Mouse (Mus musculus): ENCODE results near the gene Syn3. TPM values are rescaled to one million over a fixed set of nuclear protein-coding genes. Genes with fewer than 3 reads are reported as not detected.

The Syn3 gene
- polyA plus RNA-seq, 1 experiment from 2014 or later: 2.1 TPM

DNA sequence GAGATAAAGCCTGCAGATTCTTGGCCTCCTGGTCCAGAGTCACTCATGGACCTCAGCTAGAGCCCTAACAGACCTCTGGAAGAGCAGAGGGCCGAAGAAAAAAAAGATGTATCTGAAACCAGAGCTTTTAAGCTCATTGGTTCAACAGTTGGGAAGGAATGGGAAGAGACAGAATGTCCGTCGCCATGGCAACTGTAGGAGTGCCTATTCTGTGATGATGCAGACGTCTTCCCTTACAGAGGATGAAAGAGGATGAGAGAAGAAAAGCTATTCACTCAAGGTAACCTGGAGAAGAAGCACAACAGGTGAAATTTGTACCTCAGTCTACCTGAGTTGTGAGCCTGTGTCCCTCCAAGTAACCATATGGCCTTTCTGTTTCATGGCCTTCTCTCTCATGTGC is 242.5 kb downstream of the Syn3 start:
- no peak for TF ChIP-seq CTCF (IDR thresholded peaks at IDR 0.05)
- in situ Hi-C loops (cut with MboI; ENCODE audit: low pct_unique_long_range_greater_than_20kb): no loop called here
- POLR2A ChIA-PET: interaction anchor here (0.6 kb wide), 1 partner anchor 208 kb away, joined by 5 read pairs; no protein-coding TSS in a partner anchor
- no peaks in the 10 kb centered on the region for H3K27me3 ChIP-seq
- DNase-seq (ENCODE audit: low read depth, low spot score) (no peak), ATAC-seq (no peak)
- CTCF ChIA-PET: interaction anchor here (0.8 to 1.2 kb wide), 4 partner anchors 9 to 35 kb away, joined by 3 read pairs; no protein-coding TSS in a partner anchor

DNA sequence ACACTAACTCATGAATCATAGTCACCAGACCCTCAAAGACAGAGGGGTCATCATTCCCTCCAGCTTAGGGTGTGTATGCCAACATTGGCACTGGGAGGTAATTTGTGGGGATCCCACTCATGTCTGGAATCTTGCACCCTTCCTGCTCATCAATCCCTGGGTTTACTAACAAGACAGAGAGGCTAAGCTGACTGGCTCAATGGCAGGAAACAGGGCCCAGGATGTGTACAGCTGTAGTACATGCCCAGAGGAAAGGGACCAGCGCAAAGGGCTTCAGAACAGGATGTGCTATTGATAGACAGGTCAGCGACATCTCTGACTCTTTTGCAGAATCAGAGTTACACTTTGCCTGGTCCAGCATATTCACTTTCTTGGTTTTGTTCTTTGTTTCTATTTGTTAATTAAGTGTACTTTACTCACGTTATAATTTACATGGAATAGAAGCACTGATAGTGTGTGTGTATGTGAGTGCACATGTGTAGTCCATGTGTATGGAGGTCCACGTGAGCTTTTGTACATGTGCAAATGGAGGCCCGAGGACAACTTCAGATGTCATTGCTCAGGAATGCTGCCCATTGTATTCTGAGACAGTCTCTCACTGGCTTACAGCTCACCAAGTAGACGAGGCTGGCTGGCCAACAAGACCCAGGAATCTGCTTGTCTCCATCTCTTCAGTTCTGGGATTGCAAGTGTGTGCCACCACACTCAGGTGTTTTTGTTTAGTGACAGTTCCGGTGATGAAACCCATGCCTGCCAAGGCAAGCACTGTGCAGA is 248.4 kb downstream of the Syn3 start:
- in situ Hi-C loops (cut with MboI; ENCODE audit: low pct_unique_long_range_greater_than_20kb): no loop called here
- POLR2A ChIA-PET: interaction anchor here (1.5 to 1.6 kb wide), 2 partner anchors 30 to 51 kb away, joined by 4 to 5 read pairs; no protein-coding TSS in a partner anchor

DNA sequence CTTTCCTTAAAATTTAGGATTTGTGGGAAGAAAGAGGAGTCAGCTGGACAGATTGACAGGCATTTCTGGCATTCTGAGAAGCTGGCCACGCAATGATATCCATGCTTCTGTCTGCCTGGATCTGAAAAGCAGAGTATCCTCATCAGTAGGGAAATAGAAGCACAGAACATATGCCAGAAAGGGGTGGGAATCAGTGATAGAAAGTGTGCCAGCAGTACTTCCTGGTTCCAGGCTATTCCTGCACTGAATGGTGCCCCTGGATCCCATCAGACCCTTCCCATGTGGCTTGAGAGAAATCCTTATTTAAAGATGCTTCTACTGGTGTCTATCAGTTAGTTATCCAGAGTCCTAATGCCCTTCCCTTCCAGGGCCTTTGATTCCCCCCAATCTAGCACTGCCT is 249.4 kb downstream of the Syn3 start:
- in situ Hi-C loops (cut with MboI; ENCODE audit: low pct_unique_long_range_greater_than_20kb): no loop called here
- no peak for DNase-seq (ENCODE audit: low read depth, low spot score)
- no peak for ATAC-seq
- TF ChIP-seq CTCF (IDR thresholded peaks at IDR 0.05): no peak
- H3K27me3 ChIP-seq: no peaks in the 10 kb centered on the region
- ChIA-PET POLR2A (interaction anchor here (1.5 to 1.6 kb wide), 2 partner anchors 29 to 52 kb away, joined by 4 to 5 read pairs; no protein-coding TSS in a partner anchor), CTCF (interaction anchor here (0.7 to 1.7 kb wide), 4 partner anchors 11 to 26 kb away, joined by 4 to 6 read pairs (median 4); no protein-coding TSS in a partner anchor)

More for the DNA sequence above, 248.4 kb downstream of the Syn3 start:
- no peak for DNase-seq (ENCODE audit: low read depth, low spot score)
- CTCF ChIA-PET: interaction anchor here (0.7 to 1.7 kb wide), 5 partner anchors 9 to 27 kb away, joined by 4 to 6 read pairs (median 5); no protein-coding TSS in a partner anchor
- ATAC-seq: peak; percentile 44
- no peak for TF ChIP-seq CTCF (IDR thresholded peaks at IDR 0.05)
- H3K27me3 ChIP-seq: no peaks in the 10 kb centered on the region

DNA sequence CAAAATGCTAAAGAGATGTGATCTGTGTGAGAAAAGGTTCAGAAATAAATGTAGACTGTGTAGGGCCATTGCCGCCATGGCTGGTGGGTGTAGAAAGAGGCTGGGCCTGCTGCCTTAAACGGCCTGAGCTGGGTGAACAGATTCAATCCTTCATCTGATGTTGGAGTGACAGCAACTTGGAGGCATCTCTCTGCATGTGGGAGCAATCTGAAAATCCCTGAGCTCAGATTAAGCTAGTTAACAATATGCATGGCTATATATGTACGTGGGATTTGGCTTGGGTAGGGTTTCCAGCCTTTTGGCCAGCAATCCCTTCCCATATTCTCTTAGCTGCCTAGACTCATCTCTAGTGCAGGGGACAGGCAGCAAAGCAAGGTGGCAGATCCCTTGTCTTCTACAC is 249.9 kb downstream of the Syn3 start:
- ChIA-PET POLR2A (interaction anchor here (1.0 kb wide), 2 partner anchors 18 to 52 kb away, joined by 4 to 5 read pairs; partner anchors contain the start of gene Timp3), CTCF (interaction anchor here (1.5 to 1.7 kb wide), 2 partner anchors 11 to 18 kb away, joined by 4 to 5 read pairs; no protein-coding TSS in a partner anchor)
- no peaks in the 10 kb centered on the region for H3K27me3 ChIP-seq
- ATAC-seq: no peak
- in situ Hi-C loops (cut with MboI; ENCODE audit: low pct_unique_long_range_greater_than_20kb): no loop called here
- TF ChIP-seq CTCF (IDR thresholded peaks at IDR 0.05): no peak
- no peak for DNase-seq (ENCODE audit: low read depth, low spot score)

DNA sequence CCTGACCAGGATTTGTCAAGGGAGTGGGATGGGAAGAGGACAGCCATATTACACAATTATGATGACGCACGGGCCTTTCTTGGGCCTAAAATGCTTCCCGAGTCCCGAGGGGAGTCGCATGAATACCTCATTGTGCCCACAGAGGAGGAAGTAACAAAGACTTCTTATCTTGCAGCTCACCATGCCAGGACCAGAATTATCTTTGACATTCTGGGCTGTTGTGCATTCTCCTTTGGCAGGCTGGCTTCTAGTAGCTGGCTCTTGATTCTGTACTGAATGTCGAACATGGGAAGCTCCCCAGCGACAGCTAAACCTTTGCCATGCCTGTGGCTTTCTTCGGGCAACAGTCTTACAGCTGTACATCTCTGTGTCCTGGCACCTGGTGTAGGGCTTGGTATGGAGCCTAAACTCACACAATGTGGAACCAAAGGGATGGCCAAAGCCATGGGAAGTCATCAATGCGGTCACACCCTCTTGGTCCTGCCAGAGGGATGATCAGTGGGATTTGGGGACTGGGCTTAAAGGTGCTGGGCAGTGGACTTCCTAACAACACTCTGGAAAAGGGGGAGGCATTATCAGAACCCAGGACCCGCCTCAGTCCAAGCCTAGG is 250.5 kb downstream of the Syn3 start:
- ATAC-seq: no peak
- DNase-seq (ENCODE audit: low read depth, low spot score): no peak
- in situ Hi-C loops (cut with MboI; ENCODE audit: low pct_unique_long_range_greater_than_20kb): no loop called here
- CTCF ChIA-PET: interaction anchor here (0.9 to 1.5 kb wide), 3 partner anchors 12 to 51 kb away, joined by 3 to 4 read pairs (median 3); no protein-coding TSS in a partner anchor
- POLR2A ChIA-PET: interaction anchor here (1.0 kb wide), 2 partner anchors 17 to 52 kb away, joined by 4 to 5 read pairs; partner anchors contain the start of gene Timp3
- TF ChIP-seq CTCF (IDR thresholded peaks at IDR 0.05): no peak
- H3K27me3 ChIP-seq: no peaks in the 10 kb centered on the region

DNA sequence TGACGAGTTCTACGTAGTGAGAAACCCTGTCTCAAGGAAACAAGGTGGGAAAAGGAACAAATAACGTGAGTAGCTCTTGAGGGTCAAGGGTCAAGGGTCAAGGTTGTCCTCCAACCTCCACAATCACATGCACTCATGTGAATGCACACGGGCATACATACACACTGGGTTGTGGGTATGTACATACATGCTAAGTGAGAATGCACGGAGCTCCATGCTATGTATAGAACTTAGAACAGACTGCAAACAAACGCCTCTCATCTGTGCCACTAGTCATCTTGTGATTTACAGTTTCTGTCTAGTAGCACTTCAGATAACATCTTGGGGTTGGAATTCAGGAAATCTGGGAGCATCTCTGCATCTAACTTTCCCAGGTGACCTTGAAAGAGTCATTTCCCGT is 253.3 kb downstream of the Syn3 start:
- no peak for TF ChIP-seq CTCF (IDR thresholded peaks at IDR 0.05)
- no peaks in the 10 kb centered on the region for H3K27me3 ChIP-seq
- no peak for DNase-seq (ENCODE audit: low read depth, low spot score)
- POLR2A ChIA-PET: no interaction called here
- ATAC-seq: no peak
- in situ Hi-C loops (cut with MboI; ENCODE audit: low pct_unique_long_range_greater_than_20kb): no loop called here
- CTCF ChIA-PET: interaction anchor here (1.0 to 1.3 kb wide), 2 partner anchors 12 to 45 kb away, joined by 3 read pairs; no protein-coding TSS in a partner anchor

DNA sequence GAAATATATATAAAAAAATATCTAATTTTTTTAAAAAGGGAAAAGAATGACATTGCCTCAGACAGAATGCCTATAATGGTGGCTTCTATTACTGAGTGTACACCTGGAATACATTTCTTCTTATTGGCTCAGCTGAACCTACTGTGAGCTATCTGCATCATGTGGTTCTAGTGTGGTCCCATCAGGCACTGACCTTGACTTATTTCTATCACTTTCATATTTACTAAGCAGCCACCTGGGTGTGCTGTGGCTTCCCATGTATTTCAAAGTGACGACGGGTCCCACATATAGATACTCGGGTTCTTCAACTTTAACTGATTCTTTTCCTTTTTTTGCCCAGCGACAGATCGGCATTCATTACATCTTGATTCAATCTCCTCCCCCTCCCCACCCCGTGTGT is 255.2 kb downstream of the Syn3 start:
- no peaks in the 10 kb centered on the region for H3K27me3 ChIP-seq
- ATAC-seq: no peak
- ChIA-PET CTCF (no interaction called here), POLR2A (no interaction called here)
- no peak for TF ChIP-seq CTCF (IDR thresholded peaks at IDR 0.05)
- in situ Hi-C loops (cut with MboI; ENCODE audit: low pct_unique_long_range_greater_than_20kb): no loop called here
- no peak for DNase-seq (ENCODE audit: low read depth, low spot score)

DNA sequence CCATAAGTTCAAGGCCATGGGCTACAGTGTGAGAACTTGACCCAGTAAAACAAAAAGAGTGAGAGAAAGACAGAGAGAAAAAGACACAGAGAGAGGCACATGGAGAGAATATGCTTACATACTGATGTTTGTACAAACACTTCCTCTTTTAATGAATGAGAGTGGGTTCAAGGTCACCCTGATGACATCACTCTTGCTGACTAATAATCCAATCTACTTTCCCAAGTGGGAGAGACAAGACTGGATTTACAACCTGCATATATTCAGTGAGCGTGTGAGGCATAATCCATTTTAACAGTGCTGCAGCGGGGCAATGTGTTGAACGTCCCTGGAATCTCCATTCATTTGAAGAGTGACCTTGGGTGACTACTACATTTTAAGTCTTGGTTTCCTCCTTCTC is 256.0 kb downstream of the Syn3 start:
- ChIA-PET POLR2A (interaction anchor here (1.1 kb wide), 1 partner anchor 23 kb away, joined by 3 read pairs; no protein-coding TSS in a partner anchor), CTCF (interaction anchor here (1.0 to 1.8 kb wide), 3 partner anchors 10 to 23 kb away, joined by 3 to 9 read pairs (median 3); no protein-coding TSS in a partner anchor)
- DNase-seq (ENCODE audit: low read depth, low spot score) (no peak), ATAC-seq (peak; percentile 39)
- TF ChIP-seq CTCF (IDR thresholded peaks at IDR 0.05): no peak
- in situ Hi-C loops (cut with MboI; ENCODE audit: low pct_unique_long_range_greater_than_20kb): no loop called here
- H3K27me3 ChIP-seq: no peaks in the 10 kb centered on the region

DNA sequence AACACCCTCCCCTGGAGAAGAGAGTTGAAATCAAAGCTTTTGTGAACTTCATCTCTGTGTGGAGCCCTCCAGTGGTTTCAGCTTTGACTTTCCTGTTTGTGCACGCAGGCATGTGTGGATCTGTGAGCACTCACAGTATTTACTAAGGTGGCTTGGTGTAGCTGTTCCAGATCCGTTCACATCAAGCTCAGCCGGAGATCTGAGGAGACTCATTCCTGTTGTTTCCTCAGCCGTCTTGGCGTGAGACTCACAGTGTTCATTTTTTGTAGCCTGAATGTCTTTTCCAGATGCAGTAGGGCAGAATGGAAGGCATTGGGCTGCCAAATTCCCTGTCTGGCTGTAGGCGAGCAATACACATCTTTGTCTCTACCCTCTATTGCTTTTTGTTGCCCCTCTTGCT is 268.7 kb downstream of the Syn3 start:
- POLR2A ChIA-PET: no interaction called here
- ATAC-seq (no peak), DNase-seq (ENCODE audit: low read depth, low spot score) (no peak)
- TF ChIP-seq CTCF (IDR thresholded peaks at IDR 0.05): no peak
- in situ Hi-C loops (cut with MboI; ENCODE audit: low pct_unique_long_range_greater_than_20kb): no loop called here
- no peaks in the 10 kb centered on the region for H3K27me3 ChIP-seq
- CTCF ChIA-PET: interaction anchor here (0.6 to 2.0 kb wide), 3 partner anchors 16 to 20 kb away, joined by 3 to 5 read pairs (median 3); no protein-coding TSS in a partner anchor

DNA sequence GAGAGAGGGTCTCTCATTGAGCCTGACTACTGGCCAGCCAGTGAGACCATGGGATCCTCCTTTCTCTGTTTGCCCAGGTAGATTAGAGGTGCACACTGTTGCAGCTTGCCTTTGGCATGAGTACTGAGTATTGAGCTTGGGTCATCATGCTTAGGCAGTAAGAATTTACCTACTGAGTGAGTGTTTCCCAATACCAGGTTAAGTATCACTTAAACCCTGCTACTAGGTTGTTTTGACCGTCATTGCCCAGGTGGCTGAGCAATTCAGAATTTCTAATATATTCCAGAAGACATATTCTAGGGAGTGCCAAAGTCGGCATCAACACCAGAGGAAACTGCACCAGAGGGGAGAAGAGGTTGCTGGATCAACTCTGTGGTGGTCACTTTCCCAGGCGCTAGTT is 273.2 kb downstream of the Syn3 start:
- no peaks in the 10 kb centered on the region for H3K27me3 ChIP-seq
- ATAC-seq (no peak), DNase-seq (ENCODE audit: low read depth, low spot score) (no peak)
- TF ChIP-seq CTCF (IDR thresholded peaks at IDR 0.05): no peak
- in situ Hi-C loops (cut with MboI; ENCODE audit: low pct_unique_long_range_greater_than_20kb): no loop called here
- ChIA-PET POLR2A (no interaction called here), CTCF (interaction anchor here (1.2 to 1.4 kb wide), 2 partner anchors 17 to 29 kb away, joined by 3 read pairs; no protein-coding TSS in a partner anchor)
